Mouse (Mus musculus) lung, postnatal 36 days (tissue): ENCODE results near the gene Dpp6.

Experiments used
- DNase-seq: peaks from one replicate; pipeline ENCODE4 v3.0.0; 2022; ENCODE audit warnings: mixed read lengths

Dpp6 gene

GRCm38 (mm10) chr5:27203131-27203530 is 386.1 kb downstream of the Dpp6 start:
- no peak for DNase-seq

- no peak for DNase-seq
Measured at GRCm38 (mm10) chr5:27204721-27205120, 387.7 kb downstream of the Dpp6 start.

GRCm38 (mm10) chr5:27205754-27206153 is 388.8 kb downstream of the Dpp6 start:
- no peak for DNase-seq

- peak; percentile 2 for DNase-seq
Measured at GRCm38 (mm10) chr5:27206213-27206612, 389.2 kb downstream of the Dpp6 start.

GRCm38 (mm10) chr5:27220116-27220515 is 403.1 kb downstream of the Dpp6 start:
- no peak for DNase-seq

- DNase-seq: no peak
Measured at GRCm38 (mm10) chr5:27242078-27242477, 425.1 kb downstream of the Dpp6 start.

GRCm38 (mm10) chr5:27243226-27243625 is 426.2 kb downstream of the Dpp6 start:
- DNase-seq: no peak

GRCm38 (mm10) chr5:27247793-27248192 is 430.8 kb downstream of the Dpp6 start:
- DNase-seq: no peak

GRCm38 (mm10) chr5:27248685-27249084 is 431.7 kb downstream of the Dpp6 start:
- no peak for DNase-seq

GRCm38 (mm10) chr5:27249951-27250350 is 432.9 kb downstream of the Dpp6 start:
- DNase-seq: no peak

GRCm38 (mm10) chr5:27250906-27251305 is 433.9 kb downstream of the Dpp6 start:
- DNase-seq: no peak

GRCm38 (mm10) chr5:27251361-27251760 is 434.4 kb downstream of the Dpp6 start:
- DNase-seq: no peak

GRCm38 (mm10) chr5:27255247-27255646 is 438.2 kb downstream of the Dpp6 start:
- DNase-seq: no peak

GRCm38 (mm10) chr5:27258636-27259035 is 441.6 kb downstream of the Dpp6 start:
- DNase-seq: no peak

- DNase-seq: no peak
Measured at GRCm38 (mm10) chr5:27261746-27262727, 445.0 kb downstream of the Dpp6 start.

GRCm38 (mm10) chr5:27262751-27263150 is 445.7 kb downstream of the Dpp6 start:
- DNase-seq: no peak

GRCm38 (mm10) chr5:27265281-27265680 is 448.3 kb downstream of the Dpp6 start:
- no peak for DNase-seq

GRCm38 (mm10) chr5:27271336-27271735 is 454.3 kb downstream of the Dpp6 start:
- DNase-seq: no peak

- DNase-seq: no peak
Measured at GRCm38 (mm10) chr5:27274781-27275395, 457.9 kb downstream of the Dpp6 start.

- no peak for DNase-seq
Measured at GRCm38 (mm10) chr5:27275871-27276270, 458.9 kb downstream of the Dpp6 start.

GRCm38 (mm10) chr5:27278120-27278645 is 461.2 kb downstream of the Dpp6 start:
- no peak for DNase-seq

GRCm38 (mm10) chr5:27286876-27287275 is 469.9 kb downstream of the Dpp6 start:
- no peak for DNase-seq

- DNase-seq: no peak
Measured at GRCm38 (mm10) chr5:27291378-27291777, 474.4 kb downstream of the Dpp6 start.

GRCm38 (mm10) chr5:27292236-27292635 is 475.2 kb downstream of the Dpp6 start:
- DNase-seq: no peak
